8 mouse cellular contexts compared by ENCODE assay signal in the genomic region with DNA sequence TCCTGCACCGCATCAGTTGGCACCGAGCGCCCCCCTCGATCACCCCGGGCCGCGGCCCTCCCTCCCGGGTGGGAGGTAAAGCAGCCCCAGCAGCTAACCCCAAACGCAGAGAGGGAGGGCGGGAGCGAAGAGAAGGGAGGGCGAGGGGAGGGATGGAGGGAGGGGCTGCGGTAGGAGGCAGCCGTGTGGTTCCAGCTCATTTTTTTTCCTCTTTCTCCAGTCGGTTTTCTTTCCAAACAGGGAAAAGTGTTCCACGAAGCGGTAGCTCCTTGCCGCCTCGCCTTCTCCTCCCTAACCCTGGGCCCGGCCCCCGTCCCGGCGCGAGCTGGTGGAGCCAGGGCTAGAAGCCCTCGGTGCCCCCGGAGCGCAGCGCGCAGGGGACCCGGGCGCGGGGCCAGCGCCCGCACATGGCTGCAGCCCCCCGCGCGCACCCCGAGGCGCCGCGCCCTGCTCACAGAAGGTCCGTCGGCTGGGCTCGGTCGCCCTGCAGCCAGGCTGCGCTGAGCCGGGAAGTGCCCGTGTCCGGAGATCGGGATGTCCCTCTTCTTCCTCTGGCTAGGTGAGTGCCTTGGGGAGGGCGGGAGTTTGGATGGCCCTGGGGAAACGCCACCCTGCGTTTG. TPM values are rescaled to one million over a fixed set of nuclear protein-coding genes. Genes with fewer than 3 reads are reported as not detected.
DNase-seq lines count a peak whose midpoint lies in the region; ATAC-seq and TF ChIP-seq lines count a peak whose summit lies in the region.

Clmp (plus strand) TSS at position 162 of the 620 bp plus-strand sequence.

- TF ChIP-seq CTCF in bone marrow macrophage, adult 2 months (IDR thresholded peaks at IDR 0.05; ENCODE audit: low read depth, low read length) = no peak

- H3K36me3 ChIP-seq in lung, embryonic 16.5 days (ENCODE audit: control insufficient read depth, insufficient read depth, low read length) = no peaks in the 10 kb centered on the region
- H3K36me3 ChIP-seq in embryonic facial prominence, embryonic 15.5 days = no peaks in the 10 kb centered on the region
- no peaks in the 10 kb centered on the region for H3K36me3 ChIP-seq in hindbrain, embryonic 12.5 days
- no peaks in the 10 kb centered on the region; the same call in 1 of the 2 replicates for H3K36me3 ChIP-seq in limb, embryonic 14.5 days (ENCODE audit: control insufficient read depth, insufficient read depth, low read length)
- no peaks in the 10 kb centered on the region for H3K36me3 ChIP-seq in neural tube, embryonic 14.5 days (ENCODE audit: control insufficient read depth, insufficient read depth, low read length)

- H3K4me2 ChIP-seq in lung, embryonic 16.5 days (ENCODE audit: low read depth, low read length) = peak within 1 kb of the TSS; percentile 91
- H3K4me2 ChIP-seq in embryonic facial prominence, embryonic 15.5 days (replicated peaks) = peak within 1 kb of the TSS; percentile 87
- H3K4me2 ChIP-seq in hindbrain, embryonic 12.5 days (replicated peaks) = peak within 1 kb of the TSS; percentile 90
- H3K4me2 ChIP-seq in limb, embryonic 14.5 days (replicated peaks; ENCODE audit: low read depth, low read length, severe bottlenecking) = peak within 1 kb of the TSS; percentile 84
- H3K4me2 ChIP-seq in neural tube, embryonic 14.5 days (ENCODE audit: low read depth, low read length) = peak within 1 kb of the TSS; percentile 53

- no peak for DNase-seq in lung, postnatal 36 days
- peak; percentile 72 for DNase-seq in limb, embryonic 14.5 days (ENCODE audit: low spot score)
- DNase-seq in thymus, postnatal 36 days = no peak

- no peaks in the 10 kb centered on the region for H3K9me3 ChIP-seq in lung, embryonic 16.5 days (ENCODE audit: control insufficient read depth, low read length)
- H3K9me3 ChIP-seq in embryonic facial prominence, embryonic 15.5 days (replicated peaks) = no peaks in the 10 kb centered on the region
- no peaks in the 10 kb centered on the region for H3K9me3 ChIP-seq in hindbrain, embryonic 12.5 days (replicated peaks)
- H3K9me3 ChIP-seq in limb, embryonic 14.5 days (ENCODE audit: control insufficient read depth, low read length) = no peaks in the 10 kb centered on the region
- no peaks in the 10 kb centered on the region for H3K9me3 ChIP-seq in neural tube, embryonic 14.5 days (ENCODE audit: control insufficient read depth, low read length)

- peak within 1 kb of the TSS; percentile 70 for H3K27ac ChIP-seq in lung, embryonic 16.5 days (ENCODE audit: low read length)
- H3K27ac ChIP-seq in bone marrow macrophage, adult 2 months (ENCODE audit: insufficient read depth, low read depth, low read length) = no peak within 1 kb of the TSS
- H3K27ac ChIP-seq in embryonic facial prominence, embryonic 15.5 days (replicated peaks) = peak within 1 kb of the TSS; percentile 98
- H3K27ac ChIP-seq in hindbrain, embryonic 12.5 days = peak within 1 kb of the TSS; percentile 98
- H3K27ac ChIP-seq in limb, embryonic 14.5 days (replicated peaks; ENCODE audit: low read depth, low read length) = peak within 1 kb of the TSS; percentile 100
- H3K27ac ChIP-seq in neural tube, embryonic 14.5 days (ENCODE audit: low read depth, low read length) = peak within 1 kb of the TSS; percentile 89

- 0 out of 2 replicates have a peak, but pooled peaks cover 3% of the 10 kb centered on the region for H3K4me1 ChIP-seq in lung, embryonic 16.5 days (replicated peaks; ENCODE audit: control insufficient read depth, insufficient read depth, low read length)
- peaks cover 2% of the 10 kb centered on the region; the same call in 1 of the 2 replicates for H3K4me1 ChIP-seq in bone marrow macrophage, adult 2 months (ENCODE audit: control insufficient read depth, insufficient read depth, low read length)
- peaks cover 33% of the 10 kb centered on the region for H3K4me1 ChIP-seq in embryonic facial prominence, embryonic 15.5 days
- H3K4me1 ChIP-seq in hindbrain, embryonic 12.5 days = peaks cover 24% of the 10 kb centered on the region
- peaks cover 20% of the 10 kb centered on the region for H3K4me1 ChIP-seq in limb, embryonic 14.5 days (ENCODE audit: control insufficient read depth, insufficient read depth, low read length)
- peaks cover 9% of the 10 kb centered on the region for H3K4me1 ChIP-seq in neural tube, embryonic 14.5 days (ENCODE audit: control insufficient read depth, insufficient read depth, low read length)

- H3K4me3 ChIP-seq in lung, embryonic 16.5 days (ENCODE audit: low read length) = peak within 1 kb of the TSS; percentile 69
- H3K4me3 ChIP-seq in bone marrow macrophage, adult 2 months (ENCODE audit: insufficient read depth, low read length) = peak within 1 kb of the TSS; percentile 54
- peak within 1 kb of the TSS; percentile 77 for H3K4me3 ChIP-seq in embryonic facial prominence, embryonic 15.5 days (replicated peaks)
- peak within 1 kb of the TSS; percentile 79 for H3K4me3 ChIP-seq in hindbrain, embryonic 12.5 days
- H3K4me3 ChIP-seq in limb, embryonic 14.5 days (replicated peaks; ENCODE audit: low read length) = peak within 1 kb of the TSS; percentile 87
- peak within 1 kb of the TSS; percentile 66 for H3K4me3 ChIP-seq in neural tube, embryonic 14.5 days (ENCODE audit: low read depth, low read length)

- no peak for TF ChIP-seq POLR2A in bone marrow macrophage, adult 2 months (IDR thresholded peaks at IDR 0.05; ENCODE audit: borderline replicate concordance, low read depth, low read length)
- TF ChIP-seq POLR2A in limb, embryonic 14.5 days (IDR thresholded peaks at IDR 0.05; ENCODE audit: borderline replicate concordance, extremely low read depth, insufficient read depth, insufficient read length) = peak; percentile 22; the same call in 1 of the 2 replicates

- peaks cover 8% of the 10 kb centered on the region; the same call in 1 of the 2 replicates for H3K27me3 ChIP-seq in lung, embryonic 16.5 days (ENCODE audit: control insufficient read depth, insufficient read depth, low read depth, low read length)
- H3K27me3 ChIP-seq in embryonic facial prominence, embryonic 15.5 days = no peaks in the 10 kb centered on the region
- peaks cover 5% of the 10 kb centered on the region; the same call in 1 of the 2 replicates for H3K27me3 ChIP-seq in hindbrain, embryonic 12.5 days
- H3K27me3 ChIP-seq in limb, embryonic 14.5 days (ENCODE audit: control insufficient read depth, insufficient read depth, low read length) = no peaks in the 10 kb centered on the region
- no peaks in the 10 kb centered on the region for H3K27me3 ChIP-seq in neural tube, embryonic 14.5 days (ENCODE audit: control insufficient read depth, insufficient read depth, low read length)

- peak; percentile 72 for ATAC-seq in lung, embryonic 16.5 days (ENCODE audit: low read depth)
- peak; percentile 67 for ATAC-seq in embryonic facial prominence, embryonic 15.5 days (ENCODE audit: insufficient number of reproducible peaks, low FRiP score, low TSS enrichment, low read depth)
- peak; percentile 84 for ATAC-seq in hindbrain, embryonic 12.5 days (ENCODE audit: low FRiP score)
- ATAC-seq in limb, embryonic 14.5 days (ENCODE audit: low FRiP score, low read depth) = peak; percentile 77
- ATAC-seq in neural tube, embryonic 14.5 days (ENCODE audit: low read depth) = peak; percentile 78

- H3K9ac ChIP-seq in lung, embryonic 16.5 days (ENCODE audit: low read length) = peak within 1 kb of the TSS; percentile 77
- peak within 1 kb of the TSS; percentile 79 for H3K9ac ChIP-seq in embryonic facial prominence, embryonic 15.5 days
- H3K9ac ChIP-seq in hindbrain, embryonic 12.5 days = peak within 1 kb of the TSS; percentile 91
- peak within 1 kb of the TSS; percentile 98 for H3K9ac ChIP-seq in limb, embryonic 14.5 days (ENCODE audit: low read depth, low read length, severe bottlenecking)
- H3K9ac ChIP-seq in neural tube, embryonic 14.5 days (replicated peaks; ENCODE audit: low read depth, low read length) = peak within 1 kb of the TSS; percentile 91

- under 1% methylated on average over 33 of the region's 53 CpGs for whole genome bisulfite sequencing in lung, embryonic 16.5 days
- under 1% methylated on average over 50 of the region's 53 CpGs for whole genome bisulfite sequencing in embryonic facial prominence, embryonic 15.5 days
- WGBS in hindbrain, embryonic 12.5 days = under 1% methylated on average over 52 of the region's 53 CpGs
- 1% methylated on average over 31 of the region's 53 CpGs for WGBS in limb, embryonic 14.5 days
- under 1% methylated on average over 39 of the region's 53 CpGs for WGBS in neural tube, embryonic 14.5 days

RNA-seq across cellular contexts. Expression of gene Clmp, which starts in this region (rescaled TPM):
- 9.8 and 10.8 TPM in 2 replicates for polyA plus RNA-seq in lung, embryonic 16.5 days (2015; fragmentation: Nextera tagmentation; extraction: Ambion mirVana)
- polyA plus RNA-seq in bone marrow macrophage, adult 2 months (2012; ENCODE audit: insufficient read depth, insufficient read length, missing spikeins) = 2.0 TPM in 2 replicates
- polyA plus RNA-seq in embryonic facial prominence, embryonic 15.5 days (2015; fragmentation: Nextera tagmentation; extraction: Ambion mirVana) = 37.9 and 41.4 TPM in 2 replicates
- 59.6 and 62.0 TPM in 2 replicates for polyA plus RNA-seq in hindbrain, embryonic 12.5 days (2016; fragmentation: Nextera tagmentation; extraction: Ambion mirVana)
- polyA plus RNA-seq in limb, embryonic 14.5 days (2012; rRNA removed) = 44.7 and 51.8 TPM in 2 replicates
- polyA plus RNA-seq in limb, embryonic 14.5 days (2014; fragmentation: Nextera tagmentation; extraction: Ambion mirVana) = 61.5 and 78.9 TPM in 2 replicates
- polyA plus RNA-seq in neural tube, embryonic 14.5 days (2014; fragmentation: Nextera tagmentation; extraction: Ambion mirVana) = 59.2 and 62.0 TPM in 2 replicates
